Mouse (Mus musculus) cerebellum, adult 2 months (tissue): Measurements from ENCODE around the gene Adamts17. TPM values are rescaled to one million over a fixed set of nuclear protein-coding genes. Genes with fewer than 3 reads are reported as not detected.

ENCODE experiments used
- DNase-seq, 2 experiments: peaks; one replicate each; pipeline ENCODE4 v3.0.0; 2021
- H3K27ac ChIP-seq: fragments of 200-500 bp; 2 replicates; pipeline ENCODE4 v1.5.1; 2012; ENCODE audit warnings: low read length, control low read depth, inconsistent platforms; ENCODE audit not compliant: insufficient read depth
- H3K27me3 ChIP-seq: fragments of 200-500 bp; 2 replicates; pipeline ENCODE4 v1.6.1; 2012; ENCODE audit warnings: inconsistent platforms, mild to moderate bottlenecking, low read length, moderate library complexity; ENCODE audit not compliant: control insufficient read depth, insufficient read depth
- H3K4me1 ChIP-seq: fragments of 200-500 bp; 2 replicates; pipeline ENCODE4 v1.6.1; 2011; ENCODE audit warnings: low read length; ENCODE audit not compliant: control insufficient read depth, insufficient read depth
- H3K4me3 ChIP-seq: fragments of 200-500 bp; replicated peaks from 2 replicates; pipeline ENCODE3; 2011; ENCODE audit warnings: mild to moderate bottlenecking, low read depth, low read length, control low read depth; ENCODE audit not compliant: insufficient read depth
- CTCF ChIP-seq: fragments of 200-500 bp; IDR thresholded peaks from 2 replicates; pipeline ENCODE4 v1.5.1; 2011; ENCODE audit warnings: low read depth, mild to moderate bottlenecking, control low read depth, low read length, moderate library complexity, borderline replicate concordance; ENCODE audit not compliant: insufficient read depth
- POLR2A ChIP-seq: fragments of 200-500 bp; IDR thresholded peaks from 2 replicates; pipeline ENCODE4 v1.6.1; 2011; ENCODE audit warnings: low read length, control low read depth, borderline replicate concordance; ENCODE audit not compliant: insufficient read depth
- WGBS: fragments of 180-500 bp; shearing (Covaris S2); methylation state at CpG from one replicate; pipeline ENCODE4 v1.1.7; 2018; 5-methylcytosine and 5-hydroxymethylcytosine counted together
- polyA plus RNA-seq: library from polyadenylated mRNA; depleted of rRNA; stranded (reverse); fragments of >200 nt; gene quantifications from 2 replicates; pipeline ENCODE4 v1.2.3, GENCODE M21; 2012

Adamts17 gene
- polyA plus RNA-seq, 1 experiment: 1.5 TPM

DNA sequence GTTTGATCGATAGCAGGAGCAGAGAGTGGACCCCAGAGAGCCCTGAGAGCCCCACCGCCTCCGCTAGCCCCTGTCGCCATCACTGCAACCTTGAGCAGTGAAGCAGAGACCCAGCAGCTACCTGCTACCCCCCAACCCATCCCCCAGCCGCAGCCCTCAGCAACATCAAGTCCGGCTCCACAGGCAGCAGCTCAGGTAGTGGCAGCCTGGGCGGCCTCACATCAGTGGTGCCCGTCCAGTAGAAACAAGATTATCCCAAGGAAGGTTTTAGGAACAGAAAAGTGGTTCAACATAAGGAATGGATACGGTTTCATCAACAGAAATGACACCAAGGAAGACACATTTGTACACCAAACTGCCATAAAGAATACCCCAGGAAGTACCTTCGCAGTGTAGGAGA lies 243.2 kb downstream of the Adamts17 start:
- Histone ChIP-seq H3K27me3 (no peaks in the 10 kb centered on the region; the same call in 1 of the 2 replicates), H3K27ac (no peak overlapping the region), H3K4me1 (peaks cover 3% of the 10 kb centered on the region), H3K4me3 (no peak overlapping the region)
- no peak for DNase-seq
- TF ChIP-seq CTCF: no peak
- TF ChIP-seq POLR2A: no peak
- WGBS: 96% methylated on average over 10 of the region's 10 CpGs

DNA sequence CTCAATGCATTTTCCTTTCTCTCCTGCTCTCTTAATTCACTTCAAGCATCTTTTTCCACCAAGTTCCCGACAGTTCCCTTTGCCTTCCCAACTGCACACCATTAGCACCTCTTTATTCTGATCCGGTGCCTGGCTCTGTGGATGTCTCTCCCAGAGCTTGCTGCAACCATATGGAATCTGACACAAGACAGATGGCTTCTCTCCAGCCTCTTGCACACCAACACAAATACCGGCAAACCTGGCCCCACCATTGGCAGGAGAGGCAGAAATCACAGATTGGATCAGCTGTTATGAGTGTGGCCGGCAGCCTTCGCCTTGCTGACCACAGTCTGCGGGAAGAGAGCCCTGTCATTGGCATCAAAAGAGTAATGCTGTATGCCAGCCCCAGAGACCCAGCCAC lies 248.2 kb downstream of the Adamts17 start:
- H3K4me3 ChIP-seq: no peak overlapping the region
- no peak overlapping the region for H3K27ac ChIP-seq
- TF ChIP-seq CTCF (no peak), POLR2A (no peak)
- H3K27me3 ChIP-seq: no peaks in the 10 kb centered on the region; the same call in 1 of the 2 replicates
- WGBS: 5% methylated on average over 6 of the region's 6 CpGs
- H3K4me1 ChIP-seq: peaks cover 3% of the 10 kb centered on the region; the same call in 1 of the 2 replicates
- DNase-seq: peak; percentile 84 to 96

DNA sequence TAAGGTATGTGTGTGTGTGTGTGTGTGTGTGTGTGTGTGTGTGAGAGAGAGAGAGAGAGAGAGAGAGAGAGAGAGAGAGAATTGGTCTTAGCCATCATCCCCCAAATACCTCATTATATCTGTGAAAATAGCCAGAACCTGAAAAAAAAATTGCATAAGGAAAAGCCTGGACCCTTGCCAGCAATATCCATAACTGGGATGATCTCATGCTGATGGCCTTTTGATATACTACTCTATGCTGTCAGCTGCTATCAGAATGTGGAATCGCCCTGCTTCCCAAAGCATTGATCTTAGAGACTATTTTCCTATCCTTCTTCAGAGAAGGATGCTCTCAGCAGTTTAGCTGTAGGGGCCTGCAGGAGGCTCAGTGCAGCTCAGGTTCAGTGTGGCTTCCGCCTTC lies 257.6 kb downstream of the Adamts17 start:
- no peak for DNase-seq
- Histone ChIP-seq H3K27me3 (no peaks in the 10 kb centered on the region; the same call in 1 of the 2 replicates), H3K4me1 (no peaks in the 10 kb centered on the region), H3K4me3 (no peak overlapping the region), H3K27ac (no peak overlapping the region)
- 84% methylated on average over 2 of the region's 2 CpGs for WGBS
- no peak for TF ChIP-seq CTCF
- TF ChIP-seq POLR2A: no peak

DNA sequence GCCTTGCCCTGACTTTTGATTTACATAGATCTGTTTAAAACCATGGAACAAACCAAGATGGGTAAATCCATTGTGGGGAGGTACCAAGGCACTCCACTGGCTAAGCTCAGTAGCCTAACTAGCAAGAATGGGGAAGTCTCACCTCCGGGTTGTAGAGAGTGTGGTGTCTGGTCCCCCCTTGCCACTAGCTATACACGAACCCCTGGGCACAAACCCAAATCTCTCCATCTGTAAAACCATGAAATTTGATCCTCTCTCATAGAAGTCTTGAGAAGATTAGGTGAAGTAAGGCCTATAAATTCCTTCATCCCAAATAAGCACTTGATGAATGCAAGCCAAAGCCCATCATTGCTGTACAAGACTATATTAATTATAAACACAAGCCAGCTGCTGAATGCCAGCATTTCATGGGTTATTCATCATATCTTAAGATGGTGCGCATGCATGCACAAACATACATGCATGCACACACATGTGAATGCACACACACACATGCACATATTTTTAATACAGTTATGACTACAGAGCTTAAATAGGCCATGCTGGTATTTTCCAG lies 262.0 kb downstream of the Adamts17 start:
- H3K27ac ChIP-seq: no peak overlapping the region
- TF ChIP-seq POLR2A (no peak), CTCF (no peak)
- no peaks in the 10 kb centered on the region for H3K4me1 ChIP-seq
- no peaks in the 10 kb centered on the region; the same call in 1 of the 2 replicates for H3K27me3 ChIP-seq
- no peak for DNase-seq
- H3K4me3 ChIP-seq: no peak overlapping the region
- 82% methylated on average over 3 of the region's 3 CpGs for WGBS

DNA sequence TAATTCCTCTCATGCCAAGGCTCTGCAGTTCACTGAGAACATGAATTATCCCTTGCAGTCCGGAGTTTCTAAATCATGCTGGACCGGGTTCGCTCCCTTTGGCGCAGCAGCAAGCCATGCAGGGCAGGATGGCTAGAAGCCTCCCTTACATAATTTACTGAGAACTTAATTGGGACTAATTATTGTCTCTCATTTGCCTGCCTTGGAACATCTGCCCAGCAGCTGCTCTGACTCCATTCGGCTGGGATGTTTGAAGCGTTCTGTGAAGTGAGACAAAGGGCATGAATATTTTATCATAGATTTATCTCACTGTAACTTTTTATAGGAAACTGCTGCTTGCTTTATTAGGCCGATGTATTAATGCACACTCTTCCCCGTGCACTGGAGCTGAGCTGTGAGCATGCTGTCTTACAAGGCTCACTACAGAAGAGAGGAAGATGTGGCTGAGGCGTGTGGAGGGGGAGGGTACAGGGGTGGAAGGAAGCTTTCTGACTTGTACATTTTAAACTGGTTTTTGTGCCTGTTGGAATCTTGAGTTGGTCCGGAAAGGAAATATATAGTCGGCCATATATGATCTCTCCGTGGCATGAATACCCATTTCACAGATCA lies 271.1 kb downstream of the Adamts17 start:
- H3K27ac ChIP-seq: no peak overlapping the region
- TF ChIP-seq POLR2A (no peak), CTCF (no peak)
- no peak overlapping the region for H3K4me3 ChIP-seq
- H3K4me1 ChIP-seq: no peaks in the 10 kb centered on the region
- 92% methylated on average over 12 of the region's 12 CpGs for WGBS
- H3K27me3 ChIP-seq: no peaks in the 10 kb centered on the region
- DNase-seq: no peak

DNA sequence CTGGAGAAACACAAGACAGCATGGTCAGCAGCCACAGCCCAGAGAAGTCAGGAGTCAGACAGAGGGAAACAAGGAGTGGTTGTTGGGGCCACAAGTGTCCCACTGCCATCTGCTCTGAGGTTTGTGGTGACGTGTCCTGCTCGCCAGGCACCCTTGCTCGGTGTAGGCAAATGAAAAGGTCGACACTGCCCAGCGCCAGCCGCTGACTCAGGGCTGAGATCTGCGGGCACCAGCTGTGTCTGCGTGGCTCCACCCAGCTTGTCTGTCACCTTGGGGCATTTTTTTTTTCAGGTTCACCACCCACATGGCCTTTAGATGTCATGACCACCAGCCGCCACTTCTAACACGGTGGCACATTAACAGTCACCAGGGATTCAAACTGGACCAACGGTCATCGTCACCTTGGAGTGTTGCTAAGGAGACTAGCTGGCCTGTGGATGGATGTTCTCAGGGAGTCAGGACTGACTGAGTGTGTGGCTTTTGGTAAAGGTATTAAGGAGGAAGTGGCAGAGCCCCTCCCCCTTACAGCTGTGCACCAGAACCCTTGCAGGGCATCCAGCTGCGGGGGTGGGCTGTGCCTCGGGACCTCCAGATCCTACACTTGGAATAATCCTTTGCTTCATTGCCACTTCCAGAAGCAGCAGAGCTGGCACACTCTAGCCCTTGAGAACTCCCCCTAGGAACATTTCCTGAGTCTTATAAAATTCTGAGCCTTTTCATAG lies 273.1 kb downstream of the Adamts17 start:
- DNase-seq: no peak
- 73% methylated on average over 14 of the region's 14 CpGs for WGBS
- H3K27ac ChIP-seq: no peak overlapping the region
- TF ChIP-seq CTCF (no peak), POLR2A (no peak)
- H3K4me3 ChIP-seq: no peak overlapping the region
- H3K27me3 ChIP-seq: no peaks in the 10 kb centered on the region
- H3K4me1 ChIP-seq: no peaks in the 10 kb centered on the region

DNA sequence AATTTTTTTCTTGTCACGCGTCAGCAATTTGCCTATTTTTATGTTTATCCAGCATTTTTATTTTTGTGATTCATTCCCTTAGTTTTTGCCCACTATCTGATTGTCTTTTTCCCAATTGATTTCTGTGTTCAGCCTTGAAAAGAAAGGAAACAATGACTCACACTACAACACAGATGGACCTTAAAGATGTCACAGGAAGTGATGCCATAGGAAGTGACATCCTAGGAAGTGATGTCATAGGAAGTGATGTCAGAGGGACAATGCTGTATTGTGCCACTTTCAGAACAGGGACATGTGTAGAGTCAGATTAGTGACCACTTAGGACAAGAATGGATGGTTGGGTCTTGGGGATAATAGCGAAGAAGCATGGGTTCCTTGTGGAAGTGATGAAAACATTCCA lies 274.5 kb downstream of the Adamts17 start:
- DNase-seq: no peak
- Histone ChIP-seq H3K4me3 (no peak overlapping the region), H3K4me1 (no peaks in the 10 kb centered on the region), H3K27me3 (no peaks in the 10 kb centered on the region), H3K27ac (no peak overlapping the region)
- TF ChIP-seq POLR2A: no peak
- TF ChIP-seq CTCF: no peak
- over 99% methylated on average over 3 of the region's 3 CpGs for WGBS

DNA sequence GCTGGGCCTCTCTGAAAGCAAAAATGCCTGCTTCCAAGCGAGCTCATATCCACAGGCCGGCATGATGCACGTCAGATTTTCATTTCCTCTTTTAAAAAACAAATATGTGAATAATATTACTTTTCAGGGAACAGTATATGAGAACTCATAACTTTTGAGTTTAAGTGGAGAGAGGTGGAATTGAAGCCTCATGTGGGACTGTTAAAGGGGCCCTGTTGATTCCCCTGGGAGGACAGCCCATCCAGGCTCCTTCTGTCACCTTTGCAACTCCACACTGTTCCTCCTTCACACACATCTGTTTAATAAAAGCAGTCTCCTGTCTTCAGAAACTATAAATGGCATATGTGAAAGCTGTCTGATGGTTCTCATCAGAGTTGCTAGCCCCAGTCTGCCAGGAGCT lies 275.5 kb downstream of the Adamts17 start:
- no peaks in the 10 kb centered on the region for H3K4me1 ChIP-seq
- DNase-seq: no peak
- no peak overlapping the region for H3K4me3 ChIP-seq
- H3K27ac ChIP-seq: no peak overlapping the region
- no peaks in the 10 kb centered on the region for H3K27me3 ChIP-seq
- TF ChIP-seq POLR2A (no peak), CTCF (no peak)
- 99% methylated on average over 3 of the region's 3 CpGs for WGBS
